Mouse (Mus musculus) lung, postnatal 25 days (tissue): ENCODE measurements at regions not wholly inside any gene's neighbourhood (a gene's known extent, or its start where the extent isn't known, plus 50 kb on each side); places are given as distances from the start of the nearest gene placed in this dataset.
"Not testable (repeated sequence)": the region's sequence is repeated elsewhere in the genome, so short reads cannot be mapped to it uniquely, and the experiment has no call there.

Experiments
- DNase-seq: peaks from one replicate; pipeline ENCODE4 v3.0.0; 2022; ENCODE audit warnings: low spot score

- not testable (repeated sequence) for DNase-seq
These were observed 194.2 kb upstream of the Spin1 start for GRCm38 (mm10) chr13:50906431-50906830.

GRCm38 (mm10) chr13:50906910-50907309 is 193.8 kb upstream of the Spin1 start:
- no peak for DNase-seq

GRCm38 (mm10) chr13:50912776-50913175 is 187.9 kb upstream of the Spin1 start:
- not testable (repeated sequence) for DNase-seq

- DNase-seq, result not testable (repeated sequence)
These were observed 166.7 kb upstream of the Spin1 start for GRCm38 (mm10) chr13:50934017-50934416.

GRCm38 (mm10) chr13:50942561-50942960 is 158.1 kb upstream of the Spin1 start:
- DNase-seq, result no peak

GRCm38 (mm10) chr13:50949545-50950226 is 151.0 kb upstream of the Spin1 start:
- DNase-seq, result peak; percentile 81

- DNase-seq, result no peak
These were observed 146.0 kb upstream of the Spin1 start for GRCm38 (mm10) chr13:50954671-50955070.

GRCm38 (mm10) chr13:50958051-50958883 is 142.4 kb upstream of the Spin1 start:
- DNase-seq, result no peak

GRCm38 (mm10) chr13:50960909-50961308 is 139.8 kb upstream of the Spin1 start:
- no peak for DNase-seq

GRCm38 (mm10) chr13:50964070-50964469 is 136.6 kb upstream of the Spin1 start:
- peak; percentile 14 for DNase-seq

GRCm38 (mm10) chr13:50965041-50965440 is 135.6 kb upstream of the Spin1 start:
- DNase-seq, result not testable (repeated sequence)

GRCm38 (mm10) chr13:50965678-50966077 is 135.0 kb upstream of the Spin1 start:
- no peak for DNase-seq

GRCm38 (mm10) chr13:50966826-50967225 is 133.9 kb upstream of the Spin1 start:
- DNase-seq, result no peak

GRCm38 (mm10) chr13:50973379-50973778 is 127.3 kb upstream of the Spin1 start:
- DNase-seq, result no peak

GRCm38 (mm10) chr13:50975306-50975920 is 125.3 kb upstream of the Spin1 start:
- DNase-seq, result no peak

- DNase-seq, result no peak
These were observed 118.7 kb upstream of the Spin1 start for GRCm38 (mm10) chr13:50982005-50982404.

- no peak for DNase-seq
These were observed 117.7 kb upstream of the Spin1 start for GRCm38 (mm10) chr13:50982990-50983389.

- no peak for DNase-seq
These were observed 108.8 kb upstream of the Spin1 start for GRCm38 (mm10) chr13:50991726-50992432.

GRCm38 (mm10) chr13:50999738-51000137 is 100.9 kb upstream of the Spin1 start:
- DNase-seq, result no peak

GRCm38 (mm10) chr13:51004827-51005226 is 95.9 kb upstream of the Spin1 start:
- no peak for DNase-seq

GRCm38 (mm10) chr13:51010736-51011135 is 89.9 kb upstream of the Spin1 start:
- no peak for DNase-seq

- DNase-seq, result no peak
These were observed 84.5 kb upstream of the Spin1 start for GRCm38 (mm10) chr13:51016209-51016608.
